Mouse (Mus musculus) effector memory CD4-positive, alpha-beta T cell, adult 7 months (primary cell): ENCODE results near the gene Hnrnpa0. TPM values are rescaled to one million over a fixed set of nuclear protein-coding genes. Genes with fewer than 3 reads are reported as not detected.

Experiments used
- polyA plus RNA-seq: library from polyadenylated mRNA; unstranded; fragments of 100-300 nt; shearing (Covaris generic); gene quantifications from one replicate; pipeline ENCODE4 v1.2.1, GENCODE M21; 2017

The Hnrnpa0 gene
- polyA plus RNA-seq, result 73.0 TPM

GRCm38 (mm10) chr13:58128396-58128767 is at the start of gene Hnrnpa0:
Hnrnpa0 (minus strand) TSS chr13:58128556.

GRCm38 (mm10) chr13:58157447-58158098 is 29.2 kb upstream of the Hnrnpa0 start, which contains the start of gene Idnk:
Idnk (plus strand) TSS chr13:58157649.

GRCm38 (mm10) chr13:58113061-58113900 is 15.1 kb downstream of the Hnrnpa0 start, which contains the start of gene Klhl3:
Klhl3 (minus strand) TSS chr13:58113592.

Other genes with a start within 250 kb of the Hnrnpa0 start
- gene Spock1, start 220.2 kb downstream of the Hnrnpa0 start, polyA plus RNA-seq, result 0.13 TPM
- gene Klhl3, start 15.0 kb downstream of the Hnrnpa0 start, polyA plus RNA-seq, result 1.6 TPM
- gene Idnk, start 29.1 kb upstream of the Hnrnpa0 start, polyA plus RNA-seq, result 140 TPM
- gene Ubqln1, start 87.1 kb upstream of the Hnrnpa0 start, polyA plus RNA-seq, result 138 TPM
- gene Gkap1, start 147.1 kb upstream of the Hnrnpa0 start, polyA plus RNA-seq, result 1.3 TPM
- 0.48 TPM for gene Kif27, start 230.6 kb upstream of the Hnrnpa0 start, polyA plus RNA-seq